Mouse (Mus musculus): ENCODE data around the gene Cfap300.

The Cfap300 gene

DNA sequence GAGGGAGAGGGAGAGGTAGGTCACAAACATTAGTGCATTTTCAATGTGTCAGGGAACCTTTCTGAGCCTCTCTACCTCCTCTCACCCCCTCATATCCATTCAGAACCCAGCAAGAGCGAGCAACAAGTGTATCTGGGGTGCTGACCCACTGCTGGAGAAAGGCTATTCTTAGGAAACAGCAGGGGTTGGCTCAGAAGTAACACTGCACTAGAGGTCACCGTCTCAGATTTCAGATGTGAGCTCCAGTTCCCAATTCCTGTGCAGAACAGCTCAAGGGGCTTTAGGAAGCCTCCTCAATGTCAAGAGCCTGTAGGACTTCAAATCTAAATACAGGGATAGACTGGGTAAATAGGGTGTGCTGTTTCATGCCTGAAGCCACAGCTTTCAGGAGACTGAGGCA is 59.0 kb downstream of the Cfap300 start:
- no peak for DNase-seq (ENCODE audit: low spot score)

DNA sequence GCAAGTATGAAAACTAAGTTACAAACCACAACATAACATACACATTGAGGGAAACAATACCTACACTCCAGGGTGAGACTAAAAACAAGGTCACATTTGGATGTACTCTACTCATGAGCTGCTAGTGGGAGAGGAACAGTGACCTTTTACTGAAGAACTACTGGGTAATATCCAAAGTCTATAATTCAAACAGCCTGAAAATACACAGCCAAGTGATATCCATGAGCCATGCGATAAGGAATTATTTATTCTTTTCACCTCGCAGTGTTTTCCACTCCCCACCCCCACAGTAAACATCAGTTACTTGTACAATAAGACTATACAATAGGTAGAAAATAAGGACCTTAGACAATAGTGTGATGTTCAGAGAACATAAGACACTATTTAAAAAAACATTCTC is 62.5 kb downstream of the Cfap300 start:
- no peak for DNase-seq (ENCODE audit: low spot score)

DNA sequence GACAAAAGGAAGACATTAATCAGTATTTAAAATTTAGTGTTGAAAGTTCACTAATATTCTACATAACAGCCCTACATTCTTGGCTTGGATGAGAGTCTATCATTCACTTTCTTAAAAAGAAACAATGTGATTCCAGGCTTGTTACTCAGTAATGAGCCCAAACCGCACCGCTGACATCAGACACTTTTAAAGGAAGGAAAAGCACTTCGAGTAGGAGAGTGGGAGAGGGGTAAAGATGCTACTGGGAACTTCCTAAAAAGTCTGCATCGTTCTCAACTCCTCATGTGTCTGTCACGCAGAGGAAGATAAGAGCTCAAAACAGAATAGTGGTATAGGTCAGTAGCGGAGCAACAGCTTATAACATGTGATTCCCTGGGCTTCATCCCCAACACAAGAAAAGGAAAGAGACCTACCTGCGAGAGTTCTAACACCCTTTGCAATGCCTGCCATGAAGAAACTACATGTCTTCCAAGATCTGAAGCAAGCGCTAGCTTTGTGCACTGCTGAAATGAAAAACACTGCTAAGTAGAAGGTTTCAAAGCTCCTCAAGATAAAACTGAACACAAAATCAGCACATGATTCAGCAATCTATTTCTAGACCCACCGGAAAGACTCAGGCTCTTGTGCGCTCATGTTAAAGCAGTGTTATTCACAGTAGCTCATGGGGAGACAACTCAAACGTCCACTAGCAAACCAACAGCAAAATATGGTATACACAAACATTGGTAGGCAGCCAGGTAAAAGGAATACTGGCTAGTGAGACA is 63.3 kb downstream of the Cfap300 start:
- DNase-seq (ENCODE audit: low spot score), result no peak

DNA sequence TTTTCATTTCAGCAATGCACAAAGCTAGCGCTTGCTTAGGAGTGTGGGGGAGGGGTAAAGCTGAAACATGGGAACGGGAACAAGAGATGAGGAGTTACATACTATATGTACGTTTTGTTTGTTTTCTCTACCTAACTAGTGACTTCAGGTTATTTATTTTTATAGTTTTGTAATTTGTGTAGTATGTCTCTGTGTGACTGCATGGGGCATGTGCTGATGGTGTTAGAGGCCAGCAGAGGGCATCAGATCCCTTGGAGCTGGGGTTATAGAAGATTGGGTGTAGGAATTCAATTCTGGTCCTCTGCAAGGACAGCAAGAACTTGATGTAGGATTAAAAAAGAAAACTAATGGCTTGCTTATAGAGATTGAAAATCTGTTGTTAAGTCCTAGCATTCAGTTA is 64.1 kb downstream of the Cfap300 start:
- no peak for DNase-seq (ENCODE audit: low spot score)

DNA sequence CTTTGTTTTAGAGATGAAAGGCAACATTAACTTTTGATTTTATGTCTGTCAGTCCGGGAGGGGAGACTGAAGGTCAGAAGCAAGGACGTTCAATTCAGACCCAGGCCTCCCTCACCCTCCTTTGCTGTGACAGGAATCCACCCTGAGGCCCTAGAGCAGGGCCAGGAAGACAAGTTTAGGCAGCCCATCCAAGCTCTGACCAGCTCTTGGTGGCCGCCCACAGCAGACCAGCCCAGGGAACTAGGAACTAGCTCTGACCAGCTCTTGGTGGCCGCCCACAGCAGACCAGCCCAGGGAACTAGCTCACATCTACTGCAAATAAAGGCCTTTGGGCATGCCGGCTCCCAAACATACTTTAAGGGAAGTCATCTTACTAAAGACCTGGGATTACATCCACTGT is 65.0 kb downstream of the Cfap300 start:
- DNase-seq (ENCODE audit: low spot score), result no peak

DNA sequence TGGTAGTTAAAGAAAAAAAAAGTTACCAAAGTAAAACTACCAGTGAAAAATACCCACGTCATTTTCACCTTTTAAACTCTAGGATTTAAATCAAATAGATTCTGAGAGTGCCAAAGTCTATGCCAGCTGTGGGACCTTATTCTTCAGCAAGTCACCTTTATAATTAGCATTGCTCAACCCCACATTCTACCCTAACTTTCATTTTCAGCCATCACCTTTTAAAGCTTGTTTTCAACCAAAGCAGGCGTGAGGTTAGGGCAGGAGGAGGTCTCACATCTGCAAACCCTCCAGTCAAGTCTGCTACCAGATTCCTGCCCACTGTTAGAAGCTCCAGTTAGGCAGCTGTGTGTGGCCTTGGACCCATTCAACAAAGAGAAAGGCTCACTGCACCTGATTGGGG is 70.6 kb downstream of the Cfap300 start:
- DNase-seq (ENCODE audit: low spot score), result no peak
